Mouse (Mus musculus) hindbrain, embryonic 12.5 days (tissue): ENCODE data around the gene Scube2. TPM values are rescaled to one million over a fixed set of nuclear protein-coding genes. Genes with fewer than 3 reads are reported as not detected.

ENCODE experiments used
- ATAC-seq: fragments of 200-750 bp; cut with Nextera tagmentation; 2 replicates; pipeline ENCODE4 v1.8.0; 2017; ENCODE audit warnings: moderate TSS enrichment; ENCODE audit not compliant: low FRiP score
- H3K27ac ChIP-seq: fragments of 300-500 bp; sonication (generic); 2 replicates; pipeline ENCODE4 v1.5.1; 2016; ENCODE audit warnings: mild to moderate bottlenecking
- H3K27me3 ChIP-seq: fragments of 300-500 bp; sonication (generic); 2 replicates; pipeline ENCODE4 v1.6.1; 2016; ENCODE audit warnings: mild to moderate bottlenecking
- H3K36me3 ChIP-seq: fragments of 300-500 bp; sonication (generic); 2 replicates; pipeline ENCODE4 v1.6.1; 2016; ENCODE audit warnings: mild to moderate bottlenecking
- H3K4me1 ChIP-seq: fragments of 300-500 bp; sonication (generic); 2 replicates; pipeline ENCODE4 v1.6.1; 2016
- H3K4me2 ChIP-seq: fragments of 300-500 bp; sonication (generic); replicated peaks from 2 replicates; pipeline ENCODE4 v1.6.1; 2016; ENCODE audit warnings: mild to moderate bottlenecking
- H3K4me3 ChIP-seq: fragments of 300-500 bp; sonication (generic); 2 replicates; pipeline ENCODE4 v1.5.1; 2016; ENCODE audit warnings: mild to moderate bottlenecking
- H3K9ac ChIP-seq: fragments of 300-500 bp; sonication (generic); 2 replicates; pipeline ENCODE4 v1.6.1; 2016; ENCODE audit warnings: mild to moderate bottlenecking, moderate library complexity
- H3K9me3 ChIP-seq: fragments of 300-500 bp; sonication (generic); replicated peaks from 2 replicates; pipeline ENCODE4 v1.6.1; 2016; ENCODE audit warnings: mild to moderate bottlenecking
- WGBS: fragments of 180-500 bp; shearing (Covaris S2); methylation state at CpG from one replicate; pipeline ENCODE4 v1.1.7; 2016; 5-methylcytosine and 5-hydroxymethylcytosine counted together
- polyA plus RNA-seq: library from polyadenylated mRNA; unstranded; fragments of >200 nt; fragmentation: Nextera tagmentation; extraction: Ambion mirVana; gene quantifications from 2 replicates; pipeline ENCODE4 v1.2.1, GENCODE M21; 2016

The Scube2 gene
- polyA plus RNA-seq, 1 experiment from 2014 or later = 2.4 TPM

DNA sequence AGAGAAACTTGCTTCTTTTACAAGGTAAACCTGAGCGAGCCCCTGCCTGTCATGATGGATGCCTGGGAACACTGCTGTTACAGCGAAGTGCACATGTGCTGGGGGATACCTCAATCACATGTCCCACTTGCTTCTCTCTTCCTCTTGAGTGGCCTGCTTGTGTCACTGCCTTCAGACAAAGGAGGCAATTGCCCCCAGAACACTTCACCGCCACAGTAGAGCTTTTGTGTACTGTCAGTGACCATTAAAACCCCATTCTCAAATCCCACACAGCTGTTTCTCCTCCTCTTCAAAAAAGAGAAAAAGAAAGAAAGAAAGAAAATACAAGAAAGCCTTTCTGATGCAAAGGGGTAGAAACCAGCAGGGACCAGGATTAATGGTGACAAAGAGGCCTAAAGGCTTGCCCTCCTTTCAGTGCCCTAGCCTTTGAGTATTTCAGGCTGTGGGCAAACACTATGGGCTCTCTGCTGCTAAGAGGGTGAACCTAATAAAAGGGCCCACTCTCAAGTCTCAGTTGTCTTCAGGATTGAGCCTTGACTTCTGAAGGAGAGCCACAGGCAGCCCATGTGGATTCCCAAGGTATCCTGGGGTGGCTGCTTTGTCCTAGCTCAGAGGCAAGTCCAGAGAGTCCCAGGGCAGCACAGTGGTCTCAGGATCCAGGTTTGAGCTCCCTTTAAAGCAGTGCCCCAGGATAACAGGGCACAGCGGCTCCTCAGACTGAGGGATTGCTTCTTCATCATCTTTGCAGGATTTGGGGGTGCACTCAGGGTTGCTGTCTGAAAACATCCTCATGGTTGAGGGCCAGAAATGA, 51.9 kb downstream of the Scube2 start:
- H3K27me3 ChIP-seq = no peaks in the 10 kb centered on the region
- H3K9me3 ChIP-seq = no peaks in the 10 kb centered on the region
- H3K4me3 ChIP-seq = no peak overlapping the region
- WGBS = 18% methylated on average over 4 of the region's 4 CpGs
- H3K36me3 ChIP-seq = no peaks in the 10 kb centered on the region
- ATAC-seq = no peak
- peaks cover 12% of the 10 kb centered on the region; the same call in 1 of the 2 replicates for H3K4me1 ChIP-seq
- no peak overlapping the region for H3K4me2 ChIP-seq
- no peak overlapping the region for H3K27ac ChIP-seq
- no peak overlapping the region for H3K9ac ChIP-seq

DNA sequence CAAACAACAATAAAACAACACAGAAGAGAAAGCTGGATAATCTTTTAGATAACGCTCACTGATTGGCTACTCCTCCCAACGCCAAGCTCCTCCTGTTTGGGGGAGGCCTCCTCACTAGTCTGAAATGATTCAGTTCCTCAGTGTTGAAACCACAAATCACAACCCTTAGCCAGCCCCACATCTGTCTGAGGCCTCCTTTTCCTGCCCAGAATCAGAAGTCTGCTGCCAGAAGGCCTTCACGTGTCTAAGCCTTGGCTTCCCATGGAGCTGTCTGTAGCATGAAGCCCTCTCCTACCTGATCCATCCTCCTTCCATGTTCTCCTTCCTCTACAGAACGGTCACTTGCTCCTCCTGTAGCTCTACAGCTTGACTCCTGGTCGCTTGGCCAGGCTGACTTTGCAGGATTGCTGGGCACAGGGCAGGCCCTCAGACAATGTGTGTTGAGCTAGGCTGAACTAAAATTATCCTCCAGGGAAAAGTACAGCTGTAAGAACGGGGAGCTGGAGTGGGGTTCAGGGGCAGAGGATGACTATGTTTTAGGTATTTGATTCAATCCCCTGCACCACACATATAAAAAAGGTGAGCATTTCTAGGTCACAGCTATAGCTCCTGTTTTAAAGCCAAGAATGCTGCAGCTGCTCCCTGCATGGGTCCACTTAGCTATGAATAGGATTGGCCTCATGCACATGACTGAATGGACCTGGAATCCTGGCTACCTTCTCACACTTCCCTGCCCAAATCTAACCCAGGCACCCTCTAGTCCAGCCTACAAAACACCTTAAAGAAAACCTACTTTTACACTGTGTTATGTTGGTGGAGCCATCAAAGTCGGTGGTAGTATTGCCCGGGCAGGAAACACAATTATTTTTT, 57.6 kb downstream of the Scube2 start:
- no peaks in the 10 kb centered on the region for H3K36me3 ChIP-seq
- H3K9ac ChIP-seq = no peak overlapping the region
- no peak overlapping the region for H3K27ac ChIP-seq
- H3K9me3 ChIP-seq = no peaks in the 10 kb centered on the region
- no peak overlapping the region for H3K4me2 ChIP-seq
- H3K27me3 ChIP-seq = no peaks in the 10 kb centered on the region
- 84% methylated on average over 8 of the region's 8 CpGs for WGBS
- H3K4me1 ChIP-seq = no peaks in the 10 kb centered on the region
- H3K4me3 ChIP-seq = no peak overlapping the region
- ATAC-seq = no peak

DNA sequence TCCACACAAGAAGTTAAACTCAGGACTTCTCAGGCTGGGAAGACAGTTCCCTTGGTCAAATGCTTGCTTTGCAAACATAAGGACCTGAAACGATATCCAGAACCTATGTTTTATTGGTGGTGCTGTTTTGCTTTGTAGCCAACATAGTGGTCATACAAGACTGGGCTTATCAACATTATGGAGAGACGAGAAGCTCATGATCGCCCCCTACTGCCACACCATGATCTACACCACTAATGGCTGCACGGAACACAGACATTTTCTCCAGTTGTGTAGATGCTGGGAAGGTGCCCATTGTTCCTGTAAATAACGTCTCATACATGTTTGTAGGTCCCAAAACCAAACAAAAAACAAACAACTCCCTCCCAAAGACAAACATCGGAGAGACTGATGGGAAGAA, 60.6 kb downstream of the Scube2 start:
- H3K9me3 ChIP-seq = no peaks in the 10 kb centered on the region
- H3K36me3 ChIP-seq = no peaks in the 10 kb centered on the region
- no peak overlapping the region for H3K4me3 ChIP-seq
- 70% methylated on average over 6 of the region's 6 CpGs for WGBS
- no peak overlapping the region for H3K27ac ChIP-seq
- no peak for ATAC-seq
- no peak overlapping the region for H3K4me2 ChIP-seq
- no peaks in the 10 kb centered on the region for H3K4me1 ChIP-seq
- no peak overlapping the region for H3K9ac ChIP-seq
- H3K27me3 ChIP-seq = no peaks in the 10 kb centered on the region

DNA sequence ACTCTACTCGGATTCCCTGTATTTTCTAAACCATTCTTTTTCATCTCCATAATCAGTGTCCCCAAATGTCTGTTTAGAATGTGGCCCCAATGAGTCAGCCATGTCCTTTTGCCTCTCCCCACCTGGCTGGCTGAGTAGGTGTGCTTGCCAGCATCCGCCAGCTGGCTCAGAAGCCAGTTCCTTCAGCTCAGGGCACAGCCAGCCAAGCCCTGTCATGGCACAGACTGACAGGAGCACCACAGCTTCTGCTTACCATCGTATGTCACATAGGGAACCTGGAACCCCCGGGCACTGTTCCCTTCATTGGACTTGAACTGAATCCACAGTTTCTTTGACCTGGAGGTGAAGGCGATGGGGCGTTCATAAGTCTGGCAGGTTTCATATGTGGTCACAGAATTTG, 61.1 kb downstream of the Scube2 start:
- H3K4me1 ChIP-seq = no peaks in the 10 kb centered on the region
- H3K9ac ChIP-seq = no peak overlapping the region
- no peaks in the 10 kb centered on the region for H3K9me3 ChIP-seq
- 95% methylated on average over 6 of the region's 6 CpGs for whole genome bisulfite sequencing
- no peak overlapping the region for H3K4me2 ChIP-seq
- no peak overlapping the region for H3K4me3 ChIP-seq
- H3K27me3 ChIP-seq = no peaks in the 10 kb centered on the region
- H3K27ac ChIP-seq = no peak overlapping the region
- ATAC-seq = no peak
- no peaks in the 10 kb centered on the region for H3K36me3 ChIP-seq

DNA sequence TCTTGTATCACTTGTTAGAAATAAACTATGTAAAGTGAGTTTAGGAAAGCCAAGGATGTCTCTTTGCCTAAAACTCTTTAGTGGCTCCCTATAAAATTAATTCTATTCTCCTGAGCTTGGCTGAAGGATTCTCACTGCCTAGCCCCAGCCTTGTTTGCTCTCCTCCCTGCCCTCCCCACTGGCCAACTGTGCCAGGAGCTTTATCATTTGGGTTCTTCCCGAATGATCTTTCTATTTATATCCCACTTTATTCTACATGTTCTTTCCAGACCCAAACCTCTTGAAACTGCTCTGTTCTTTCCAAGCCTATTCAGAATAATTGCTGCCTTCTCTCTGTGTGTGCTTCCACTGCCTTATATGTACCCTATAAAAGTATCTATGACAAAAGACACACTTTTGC, 62.0 kb downstream of the Scube2 start:
- no peak overlapping the region for H3K9ac ChIP-seq
- no peak for ATAC-seq
- no peak overlapping the region for H3K27ac ChIP-seq
- no peak overlapping the region for H3K4me3 ChIP-seq
- no peaks in the 10 kb centered on the region for H3K9me3 ChIP-seq
- no peak overlapping the region for H3K4me2 ChIP-seq
- WGBS = 78% methylated on average over 1 of the region's 1 CpGs
- no peaks in the 10 kb centered on the region for H3K4me1 ChIP-seq
- no peaks in the 10 kb centered on the region for H3K36me3 ChIP-seq
- H3K27me3 ChIP-seq = no peaks in the 10 kb centered on the region

DNA sequence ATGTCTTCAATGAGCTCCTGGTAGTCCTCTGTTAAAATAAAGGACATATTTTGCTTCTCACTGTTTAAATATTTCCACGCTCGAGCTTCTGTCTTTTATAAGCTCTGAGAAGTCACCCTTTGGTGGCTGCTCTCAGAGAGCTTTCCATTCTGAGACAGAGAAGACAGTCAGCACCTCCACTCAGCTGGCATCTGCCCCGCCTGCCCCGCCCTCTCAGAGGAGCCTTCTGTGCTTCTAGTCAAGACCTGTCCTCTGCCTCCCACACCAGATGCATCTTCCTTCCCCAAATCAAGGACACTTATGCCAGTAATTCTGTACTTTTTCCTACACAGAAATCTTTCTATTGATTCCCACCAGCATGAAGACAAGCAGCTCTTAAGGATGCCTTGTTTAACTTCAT, 64.9 kb downstream of the Scube2 start:
- no peak overlapping the region for H3K27ac ChIP-seq
- H3K27me3 ChIP-seq = no peaks in the 10 kb centered on the region
- H3K4me2 ChIP-seq = no peak overlapping the region
- H3K9me3 ChIP-seq = no peaks in the 10 kb centered on the region
- no peaks in the 10 kb centered on the region for H3K36me3 ChIP-seq
- 84% methylated on average over 4 of the region's 4 CpGs for WGBS
- H3K9ac ChIP-seq = no peak overlapping the region
- H3K4me1 ChIP-seq = no peaks in the 10 kb centered on the region
- no peak for ATAC-seq
- H3K4me3 ChIP-seq = no peak overlapping the region

DNA sequence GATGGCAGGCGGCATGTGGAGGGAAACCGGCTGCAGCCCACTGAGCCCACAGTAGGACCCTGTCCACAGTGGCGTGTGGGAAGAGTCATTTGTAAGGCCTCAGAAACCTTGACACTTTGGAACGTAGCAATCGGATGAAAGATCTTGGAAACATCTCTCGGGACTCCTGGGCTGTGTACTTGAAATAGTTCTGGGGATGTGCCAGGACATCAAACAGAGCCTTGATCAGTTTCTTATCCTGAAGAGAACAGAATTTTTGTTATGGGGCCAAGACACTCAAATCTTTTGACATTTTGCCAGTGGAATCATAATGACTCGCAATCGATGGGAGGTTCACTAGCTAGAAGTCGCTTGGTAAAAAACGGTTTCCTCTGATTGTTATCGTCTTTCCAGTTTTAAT, 66.3 kb downstream of the Scube2 start:
- H3K4me1 ChIP-seq = no peaks in the 10 kb centered on the region
- ATAC-seq = no peak
- H3K9ac ChIP-seq = no peak overlapping the region
- no peak overlapping the region for H3K4me3 ChIP-seq
- H3K4me2 ChIP-seq = no peak overlapping the region
- H3K27ac ChIP-seq = no peak overlapping the region
- 87% methylated on average over 11 of the region's 11 CpGs for WGBS
- H3K27me3 ChIP-seq = no peaks in the 10 kb centered on the region
- no peaks in the 10 kb centered on the region for H3K9me3 ChIP-seq
- no peaks in the 10 kb centered on the region for H3K36me3 ChIP-seq

DNA sequence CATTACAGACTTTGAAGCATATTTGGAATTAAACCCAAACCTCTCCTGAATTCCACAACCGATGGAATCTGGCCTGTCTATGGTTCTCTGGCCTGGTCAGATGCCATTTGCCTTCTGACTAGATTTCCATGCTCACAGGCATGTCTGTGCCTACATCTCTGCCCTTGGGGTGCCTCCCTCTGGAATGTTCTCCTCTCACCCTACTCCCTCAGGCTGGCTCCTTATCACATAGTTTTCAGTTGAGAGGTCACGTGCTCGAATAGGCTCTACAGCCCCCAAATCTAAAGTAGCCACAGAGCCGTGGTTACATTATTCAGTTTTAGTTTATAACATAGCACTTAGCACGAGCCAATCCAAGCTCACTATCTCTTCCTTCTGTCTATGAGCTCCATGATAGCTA, 69.9 kb downstream of the Scube2 start:
- ATAC-seq = no peak
- Histone ChIP-seq H3K4me1 (no peaks in the 10 kb centered on the region), H3K9ac (no peak overlapping the region), H3K36me3 (no peaks in the 10 kb centered on the region), H3K4me2 (no peak overlapping the region), H3K27me3 (no peaks in the 10 kb centered on the region), H3K4me3 (no peak overlapping the region), H3K27ac (no peak overlapping the region), H3K9me3 (no peaks in the 10 kb centered on the region)
- WGBS = 79% methylated on average over 5 of the region's 5 CpGs

DNA sequence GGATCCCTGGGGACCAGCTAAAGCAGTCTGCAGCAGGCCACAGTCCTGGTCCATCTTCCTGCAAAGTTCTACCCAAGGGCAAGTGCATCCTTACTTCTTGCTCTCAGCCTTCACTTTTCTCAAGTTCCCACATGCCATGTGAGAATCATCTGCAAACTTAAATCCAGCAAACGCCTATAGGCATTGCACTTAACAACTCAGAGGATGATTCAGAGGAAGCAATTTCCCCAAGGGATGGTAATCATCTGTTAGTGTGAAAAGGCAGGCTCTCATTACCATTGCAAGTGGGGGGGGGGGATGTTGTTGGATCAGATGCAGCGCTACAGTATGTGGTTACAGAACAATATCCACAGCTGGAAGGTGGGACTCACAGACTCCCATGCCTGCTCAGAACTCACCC, 70.9 kb downstream of the Scube2 start:
- H3K9me3 ChIP-seq = no peaks in the 10 kb centered on the region
- no peaks in the 10 kb centered on the region for H3K27me3 ChIP-seq
- H3K9ac ChIP-seq = no peak overlapping the region
- H3K27ac ChIP-seq = no peak overlapping the region
- no peaks in the 10 kb centered on the region for H3K4me1 ChIP-seq
- 70% methylated on average over 2 of the region's 2 CpGs for WGBS
- H3K36me3 ChIP-seq = no peaks in the 10 kb centered on the region
- H3K4me2 ChIP-seq = no peak overlapping the region
- ATAC-seq = no peak
- no peak overlapping the region for H3K4me3 ChIP-seq

DNA sequence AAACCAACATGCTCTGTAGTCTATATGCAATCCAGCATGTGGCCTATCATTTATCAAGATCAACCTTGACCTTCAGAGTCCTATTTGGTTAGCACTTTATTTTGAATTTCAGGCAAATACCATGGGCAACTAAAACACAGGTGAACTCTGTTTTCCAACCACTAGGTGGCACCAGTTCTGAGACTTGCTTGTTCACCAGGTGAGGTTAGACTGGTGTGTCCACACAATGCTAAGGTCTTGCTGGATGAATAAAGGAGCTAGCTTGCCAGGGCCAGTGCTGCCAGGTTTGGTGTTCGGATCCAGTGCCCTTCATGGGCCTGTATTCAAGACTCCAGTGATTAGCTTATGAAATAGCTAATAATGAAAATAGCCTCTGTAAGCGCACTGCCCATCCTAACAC, 72.7 kb downstream of the Scube2 start:
- H3K9ac ChIP-seq = no peak overlapping the region
- H3K9me3 ChIP-seq = no peaks in the 10 kb centered on the region
- H3K4me1 ChIP-seq = no peaks in the 10 kb centered on the region
- no peak overlapping the region for H3K27ac ChIP-seq
- no peak overlapping the region for H3K4me3 ChIP-seq
- no peaks in the 10 kb centered on the region for H3K36me3 ChIP-seq
- WGBS = 74% methylated on average over 2 of the region's 2 CpGs
- ATAC-seq = no peak
- no peaks in the 10 kb centered on the region for H3K27me3 ChIP-seq
- H3K4me2 ChIP-seq = no peak overlapping the region

DNA sequence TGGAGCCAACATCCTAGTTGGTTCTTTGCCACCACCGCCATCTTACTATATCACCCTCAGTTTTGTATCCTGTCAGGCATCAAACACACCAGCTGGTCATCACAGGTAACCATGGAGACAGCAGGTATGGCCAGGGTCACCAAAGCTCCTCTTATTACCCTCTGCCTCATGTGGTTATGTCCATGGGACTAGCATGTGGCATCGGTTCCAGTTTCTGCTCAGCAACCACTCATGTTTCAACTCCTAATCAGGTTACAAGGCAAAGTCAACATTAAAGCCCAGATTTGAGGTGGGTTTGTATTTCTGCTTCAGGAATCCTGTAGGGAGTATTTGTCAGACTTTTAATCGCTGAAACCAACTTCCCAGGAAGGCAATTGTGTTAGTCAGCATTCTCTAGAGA, 74.7 kb downstream of the Scube2 start:
- no peak overlapping the region for H3K4me2 ChIP-seq
- no peaks in the 10 kb centered on the region for H3K36me3 ChIP-seq
- H3K4me3 ChIP-seq = no peak overlapping the region
- 76% methylated on average over 3 of the region's 3 CpGs for WGBS
- no peak overlapping the region for H3K9ac ChIP-seq
- no peaks in the 10 kb centered on the region for H3K27me3 ChIP-seq
- no peaks in the 10 kb centered on the region for H3K4me1 ChIP-seq
- H3K9me3 ChIP-seq = no peaks in the 10 kb centered on the region
- no peak overlapping the region for H3K27ac ChIP-seq
- no peak for ATAC-seq

DNA sequence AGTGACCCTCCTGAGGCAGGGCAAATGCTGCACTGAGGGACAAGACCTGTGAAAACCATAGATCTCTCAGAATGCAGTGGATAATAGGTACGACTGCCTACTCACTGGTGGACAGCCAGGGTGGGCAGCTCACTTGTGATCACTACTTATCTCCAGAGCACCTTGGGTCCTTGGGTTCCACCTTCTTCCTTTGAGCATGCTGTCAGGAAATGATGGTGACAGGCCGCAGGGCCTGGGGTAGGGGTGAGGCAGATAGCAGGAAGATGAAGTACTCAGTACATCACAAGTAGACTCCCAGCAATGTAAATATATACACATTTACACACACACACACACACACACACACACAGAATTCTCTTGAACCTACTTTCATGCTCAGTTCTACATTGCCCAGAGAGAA, 77.6 kb downstream of the Scube2 start:
- no peaks in the 10 kb centered on the region for H3K4me1 ChIP-seq
- WGBS = 90% methylated on average over 2 of the region's 2 CpGs
- H3K36me3 ChIP-seq = no peaks in the 10 kb centered on the region
- peaks cover 9% of the 10 kb centered on the region for H3K27me3 ChIP-seq
- H3K4me3 ChIP-seq = no peak overlapping the region
- H3K27ac ChIP-seq = no peak overlapping the region
- ATAC-seq = no peak
- no peak overlapping the region for H3K4me2 ChIP-seq
- H3K9ac ChIP-seq = no peak overlapping the region
- no peaks in the 10 kb centered on the region for H3K9me3 ChIP-seq

DNA sequence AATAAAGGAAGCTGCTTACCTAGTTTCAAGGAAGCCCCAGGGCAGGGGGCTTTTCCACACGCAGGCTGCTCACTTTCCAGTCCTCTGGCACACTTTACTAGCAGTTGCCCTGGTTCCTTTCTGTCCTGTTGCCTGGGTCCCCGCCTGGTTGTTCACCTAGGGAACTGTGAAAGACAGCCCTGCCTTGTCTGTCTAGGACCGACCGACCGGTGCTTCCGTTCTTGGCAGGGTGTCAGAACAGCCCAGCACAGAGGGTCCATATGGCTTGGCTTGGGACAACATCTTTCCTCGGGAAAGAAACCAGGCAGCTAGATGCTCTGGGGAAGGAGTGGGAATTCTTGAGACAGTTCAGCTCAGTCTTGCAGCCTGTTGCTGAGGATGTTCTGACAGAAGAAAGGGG, 82.2 kb downstream of the Scube2 start:
- ATAC-seq = no peak
- no peaks in the 10 kb centered on the region for H3K36me3 ChIP-seq
- H3K27ac ChIP-seq = no peak overlapping the region
- no peak overlapping the region for H3K4me2 ChIP-seq
- H3K4me3 ChIP-seq = no peak overlapping the region
- peaks cover 12% of the 10 kb centered on the region for H3K4me1 ChIP-seq
- no peaks in the 10 kb centered on the region for H3K9me3 ChIP-seq
- H3K27me3 ChIP-seq = peaks cover 47% of the 10 kb centered on the region
- no peak overlapping the region for H3K9ac ChIP-seq
- WGBS = 55% methylated on average over 7 of the region's 7 CpGs
